Mouse (Mus musculus): ENCODE results near the gene Tex48. TPM values are rescaled to one million over a fixed set of nuclear protein-coding genes. Genes with fewer than 3 reads are reported as not detected.

The Tex48 gene
- polyA plus RNA-seq, 2 experiments, result not detected

DNA sequence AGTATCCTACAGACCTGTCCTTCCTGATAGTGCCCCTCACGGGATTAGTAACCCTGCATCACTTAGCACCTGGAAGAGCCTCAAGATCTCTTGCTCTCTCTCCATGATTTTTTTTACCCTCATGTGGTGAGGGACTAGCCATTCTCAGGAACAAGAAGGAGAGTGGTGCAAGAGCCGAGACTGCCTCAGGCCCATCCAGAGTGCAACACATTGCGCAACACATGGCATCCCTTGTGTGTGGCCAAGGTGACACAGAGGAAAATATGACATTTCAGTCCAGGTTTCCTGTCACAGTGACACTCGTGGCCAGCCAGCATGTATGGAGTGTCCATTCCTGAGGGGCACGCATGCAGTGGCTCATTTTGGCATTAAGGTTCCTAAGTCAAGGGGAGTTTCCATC is 49.6 kb downstream of the Tex48 start:
- H3K4me3 ChIP-seq (replicated peaks; ENCODE audit: low read length), result no peak overlapping the region
- ATAC-seq (ENCODE audit: low FRiP score, low read depth) (no peak), DNase-seq (ENCODE audit: low spot score) (no peak)
- H3K9me3 ChIP-seq (ENCODE audit: control insufficient read depth, low read length), result no peaks in the 10 kb centered on the region
- 84% methylated on average over 5 of the region's 5 CpGs for WGBS
- no peak for TF ChIP-seq POLR2A (IDR thresholded peaks at IDR 0.05; ENCODE audit: borderline replicate concordance, extremely low read depth, insufficient read depth, insufficient read length)
- peaks cover 11% of the 10 kb centered on the region; the same call in 1 of the 2 replicates for H3K36me3 ChIP-seq (ENCODE audit: control insufficient read depth, insufficient read depth, low read length)
- H3K27me3 ChIP-seq (ENCODE audit: control insufficient read depth, insufficient read depth, low read length), result no peaks in the 10 kb centered on the region
- no peak overlapping the region for H3K27ac ChIP-seq (replicated peaks; ENCODE audit: low read depth, low read length)
- H3K4me1 ChIP-seq (ENCODE audit: control insufficient read depth, insufficient read depth, low read length), result peaks cover 14% of the 10 kb centered on the region
- no peak overlapping the region for H3K4me2 ChIP-seq (replicated peaks; ENCODE audit: low read depth, low read length, severe bottlenecking)
- H3K9ac ChIP-seq (ENCODE audit: low read depth, low read length, severe bottlenecking), result no peak overlapping the region

DNA sequence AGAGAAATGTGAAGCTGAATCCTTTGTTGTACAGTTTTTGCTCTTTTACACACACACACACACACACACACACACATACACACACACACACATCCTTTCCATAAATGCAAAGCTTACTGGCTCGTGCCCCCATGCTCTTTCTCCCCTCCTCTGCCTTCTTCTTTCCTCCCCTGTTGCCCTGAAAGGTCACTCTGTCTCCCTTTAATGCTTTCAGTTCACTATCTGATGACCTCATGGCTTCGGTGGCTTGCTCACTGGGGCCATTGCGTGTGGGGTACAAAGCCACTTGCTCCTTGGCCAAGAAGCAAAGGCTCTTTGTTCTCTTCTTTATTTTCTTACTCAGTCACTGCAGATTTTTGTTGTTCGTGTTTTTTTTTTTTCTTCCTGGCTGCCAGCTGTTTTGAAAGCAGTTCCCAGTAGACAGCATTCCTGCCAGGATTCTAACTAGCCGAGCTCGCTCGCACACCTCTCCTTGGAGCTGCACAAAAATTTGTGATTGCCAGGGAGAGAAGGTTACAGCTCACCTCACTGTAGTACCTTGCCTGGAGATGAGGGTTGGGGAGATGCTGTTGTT is 51.9 kb downstream of the Tex48 start:
- peak overlapping the region; percentile 61; the same call in 1 of the 2 replicates for H3K27ac ChIP-seq (replicated peaks; ENCODE audit: low read depth, low read length)
- 32% methylated on average over 7 of the region's 7 CpGs for WGBS
- H3K4me3 ChIP-seq (replicated peaks; ENCODE audit: low read length), result no peak overlapping the region
- ATAC-seq (ENCODE audit: low FRiP score, low read depth) (no peak), DNase-seq (ENCODE audit: low spot score) (no peak)
- H3K4me2 ChIP-seq (replicated peaks; ENCODE audit: low read depth, low read length, severe bottlenecking), result no peak overlapping the region
- H3K4me1 ChIP-seq (ENCODE audit: control insufficient read depth, insufficient read depth, low read length), result peaks cover 14% of the 10 kb centered on the region
- H3K27me3 ChIP-seq (ENCODE audit: control insufficient read depth, insufficient read depth, low read length), result no peaks in the 10 kb centered on the region
- H3K36me3 ChIP-seq (ENCODE audit: control insufficient read depth, insufficient read depth, low read length), result peaks cover 15% of the 10 kb centered on the region; the same call in 1 of the 2 replicates
- H3K9me3 ChIP-seq (ENCODE audit: control insufficient read depth, low read length), result no peaks in the 10 kb centered on the region
- TF ChIP-seq POLR2A (IDR thresholded peaks at IDR 0.05; ENCODE audit: borderline replicate concordance, extremely low read depth, insufficient read depth, insufficient read length), result no peak
- H3K9ac ChIP-seq (ENCODE audit: low read depth, low read length, severe bottlenecking), result no peak overlapping the region

DNA sequence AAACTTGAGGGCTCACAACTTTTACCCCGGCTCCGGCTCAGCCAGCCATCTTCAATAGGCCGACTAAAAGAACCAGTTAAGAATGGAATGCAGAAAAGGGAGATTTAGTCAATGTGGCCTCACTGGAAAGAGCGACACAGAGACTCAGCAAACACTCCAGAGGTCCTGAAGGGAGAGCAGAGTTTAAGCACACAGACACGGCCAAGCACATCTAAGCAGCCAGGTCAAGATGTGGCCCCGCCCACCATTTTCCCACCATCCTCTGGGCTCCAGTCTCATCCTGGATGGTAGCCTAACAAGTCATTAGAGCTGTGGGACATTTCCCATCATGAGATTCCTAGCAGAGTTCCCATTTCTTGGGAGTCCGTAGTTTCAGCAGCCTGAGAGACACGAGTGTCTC is 52.9 kb downstream of the Tex48 start:
- 90% methylated on average over 8 of the region's 8 CpGs for WGBS
- Histone ChIP-seq H3K4me1 (ENCODE audit: control insufficient read depth, insufficient read depth, low read length) (peaks cover 14% of the 10 kb centered on the region), H3K9ac (ENCODE audit: low read depth, low read length, severe bottlenecking) (no peak overlapping the region), H3K27ac (replicated peaks; ENCODE audit: low read depth, low read length) (no peak overlapping the region), H3K9me3 (ENCODE audit: control insufficient read depth, low read length) (no peaks in the 10 kb centered on the region), H3K27me3 (ENCODE audit: control insufficient read depth, insufficient read depth, low read length) (no peaks in the 10 kb centered on the region), H3K36me3 (ENCODE audit: control insufficient read depth, insufficient read depth, low read length) (peaks cover 15% of the 10 kb centered on the region; the same call in 1 of the 2 replicates), H3K4me2 (replicated peaks; ENCODE audit: low read depth, low read length, severe bottlenecking) (no peak overlapping the region), H3K4me3 (replicated peaks; ENCODE audit: low read length) (no peak overlapping the region)
- no peak for TF ChIP-seq POLR2A (IDR thresholded peaks at IDR 0.05; ENCODE audit: borderline replicate concordance, extremely low read depth, insufficient read depth, insufficient read length)
- no peak for DNase-seq (ENCODE audit: low spot score)
- no peak for ATAC-seq (ENCODE audit: low FRiP score, low read depth)

DNA sequence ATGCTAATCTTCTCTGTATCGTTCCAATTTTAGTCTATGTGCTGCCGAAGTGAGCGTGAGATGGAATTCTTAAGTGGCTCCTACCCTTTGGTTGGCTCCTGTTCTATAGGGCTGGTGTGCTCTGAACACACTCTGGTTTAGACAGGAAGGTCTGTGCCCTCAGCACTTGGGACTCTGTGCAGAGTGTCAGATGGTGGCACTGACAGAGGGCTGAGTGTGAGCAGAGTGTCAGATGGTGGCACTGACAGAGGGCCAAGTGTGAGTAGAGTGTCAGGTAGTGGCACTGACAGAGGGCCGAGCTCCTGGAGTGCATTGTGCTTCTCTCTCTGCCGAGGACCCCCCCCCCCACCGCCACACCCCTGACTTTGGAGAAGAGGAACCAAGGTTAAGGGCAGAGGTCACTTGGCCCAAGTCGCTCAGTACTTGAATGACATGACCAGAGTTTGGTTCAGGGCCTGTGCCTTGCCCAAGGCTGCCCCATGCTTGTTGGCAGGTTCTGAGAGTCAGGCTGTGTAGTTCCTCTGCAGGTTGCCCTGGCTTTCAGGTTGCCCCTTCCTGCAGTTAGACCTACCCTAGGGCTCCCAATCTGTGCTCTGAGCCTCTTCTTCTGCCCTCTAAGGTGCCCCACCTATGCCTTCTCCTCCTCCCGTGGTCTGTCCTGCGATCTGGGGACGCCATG is 54.4 kb downstream of the Tex48 start:
- no peaks in the 10 kb centered on the region for H3K27me3 ChIP-seq (ENCODE audit: control insufficient read depth, insufficient read depth, low read length)
- no peak for ATAC-seq (ENCODE audit: low FRiP score, low read depth)
- H3K4me1 ChIP-seq (ENCODE audit: control insufficient read depth, insufficient read depth, low read length), result peaks cover 14% of the 10 kb centered on the region
- no peak overlapping the region for H3K4me2 ChIP-seq (replicated peaks; ENCODE audit: low read depth, low read length, severe bottlenecking)
- TF ChIP-seq POLR2A (IDR thresholded peaks at IDR 0.05; ENCODE audit: borderline replicate concordance, extremely low read depth, insufficient read depth, insufficient read length), result no peak
- 88% methylated on average over 10 of the region's 10 CpGs for whole genome bisulfite sequencing
- H3K9ac ChIP-seq (ENCODE audit: low read depth, low read length, severe bottlenecking), result no peak overlapping the region
- no peak overlapping the region for H3K27ac ChIP-seq (replicated peaks; ENCODE audit: low read depth, low read length)
- no peak overlapping the region for H3K4me3 ChIP-seq (replicated peaks; ENCODE audit: low read length)
- H3K9me3 ChIP-seq (ENCODE audit: control insufficient read depth, low read length), result no peaks in the 10 kb centered on the region
- H3K36me3 ChIP-seq (ENCODE audit: control insufficient read depth, insufficient read depth, low read length), result peaks cover 17% of the 10 kb centered on the region; the same call in 1 of the 2 replicates
- no peak for DNase-seq (ENCODE audit: low spot score)

DNA sequence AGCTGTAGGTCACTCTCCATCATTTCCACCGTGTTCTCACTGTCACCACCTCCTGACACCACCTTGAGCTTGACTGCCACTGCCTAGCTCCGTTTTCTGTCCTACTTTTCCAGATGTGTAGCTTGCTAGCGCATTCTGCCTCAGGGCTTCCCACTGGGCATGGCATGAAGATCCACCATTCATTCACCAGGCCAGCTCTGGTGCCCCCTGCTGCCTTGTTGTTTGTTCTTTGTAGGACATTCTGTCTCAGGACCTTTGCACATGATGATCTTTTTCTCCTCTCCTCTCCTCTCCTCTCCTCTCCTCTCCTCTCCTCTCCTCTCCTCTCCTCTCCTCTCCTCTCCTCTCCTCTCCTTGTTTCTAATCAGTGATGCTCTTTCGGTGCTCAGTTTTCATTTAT is 59.5 kb downstream of the Tex48 start:
- no peak for TF ChIP-seq POLR2A (IDR thresholded peaks at IDR 0.05; ENCODE audit: borderline replicate concordance, extremely low read depth, insufficient read depth, insufficient read length)
- Histone ChIP-seq H3K27me3 (ENCODE audit: control insufficient read depth, insufficient read depth, low read length) (no peaks in the 10 kb centered on the region), H3K4me3 (replicated peaks; ENCODE audit: low read length) (no peak overlapping the region), H3K9ac (ENCODE audit: low read depth, low read length, severe bottlenecking) (no peak overlapping the region), H3K36me3 (ENCODE audit: control insufficient read depth, insufficient read depth, low read length) (peaks cover 9% of the 10 kb centered on the region; the same call in 1 of the 2 replicates), H3K9me3 (ENCODE audit: control insufficient read depth, low read length) (no peaks in the 10 kb centered on the region), H3K4me1 (ENCODE audit: control insufficient read depth, insufficient read depth, low read length) (peaks cover 25% of the 10 kb centered on the region), H3K4me2 (replicated peaks; ENCODE audit: low read depth, low read length, severe bottlenecking) (no peak overlapping the region), H3K27ac (replicated peaks; ENCODE audit: low read depth, low read length) (no peak overlapping the region)
- DNase-seq (ENCODE audit: low spot score) (no peak), ATAC-seq (ENCODE audit: low FRiP score, low read depth) (no peak)
- WGBS, result 83% methylated on average over 4 of the region's 4 CpGs

Data from limb, embryonic 14.5 days (tissue).